ENCODE assay signal across 17 mouse cellular contexts in genomic region chr8:71383860-71384259, GRCm38 (mm10). TPM values are rescaled to one million over a fixed set of nuclear protein-coding genes. Genes with fewer than 3 reads are reported as not detected.
DNase-seq lines count a peak whose midpoint lies in the region; ATAC-seq and TF ChIP-seq lines count a peak whose summit lies in the region.
"Had no signal": no experiment of that assay in that cellular context is flagged by ENCODE, and none has a peak within 500 bp of the region (broad histone marks: within the 10 kb centered on the region; RNA-seq: fewer than 3 reads in every experiment).

No protein-coding gene starts in this region.

- TF ChIP-seq EP300 in heart, adult 2 months (IDR thresholded peaks at IDR 0.05; ENCODE audit: insufficient read depth, low read depth, low read length) = no peak

- 55% methylated on average over 3 of the region's 3 CpGs for WGBS in heart, adult 2 months
- 36% methylated on average over 3 of the region's 3 CpGs for WGBS in midbrain, embryonic 10.5 days
- 49% methylated on average over 3 of the region's 3 CpGs for WGBS in midbrain, postnatal 0 days
- whole genome bisulfite sequencing in liver, embryonic 11.5 days = 60% methylated on average over 3 of the region's 3 CpGs
- WGBS in stomach, embryonic 15.5 days = 46% methylated on average over 3 of the region's 3 CpGs

- DNase-seq in heart, adult 2 months = no peak
- no peak for DNase-seq in heart, postnatal 14 days
- no peak for DNase-seq in midbrain, embryonic 10.5 days (ENCODE audit: low spot score)
- DNase-seq in midbrain, postnatal 0 days (ENCODE audit: low spot score) = no peak
- DNase-seq in liver, embryonic 11.5 days (ENCODE audit: low spot score) = no peak
- no peak for DNase-seq in ovary, adult 18-20 months (ENCODE audit: low spot score)
- DNase-seq in cerebellum, adult 8-10 months = no peak
- DNase-seq: adrenal gland, adult 8-10 months; B cell, adult 2 months; gastrocnemius, postnatal 36 days; heart, postnatal 4 days; layer of hippocampus, adult 9-11 months had no signal

- H3K27me3 ChIP-seq in heart, adult 2 months (ENCODE audit: control insufficient read depth, insufficient read depth, low read length) = no peaks in the 10 kb centered on the region
- no peaks in the 10 kb centered on the region for H3K27me3 ChIP-seq in midbrain, embryonic 10.5 days (ENCODE audit: low read depth, poor library complexity, severe bottlenecking)
- H3K27me3 ChIP-seq in midbrain, postnatal 0 days (ENCODE audit: insufficient read depth, low read length) = no peaks in the 10 kb centered on the region
- peaks cover 26% of the 10 kb centered on the region for H3K27me3 ChIP-seq in liver, embryonic 11.5 days (replicated peaks; ENCODE audit: control insufficient read depth, insufficient read depth, low read length)
- H3K27me3 ChIP-seq in stomach, embryonic 15.5 days (replicated peaks) = no peaks in the 10 kb centered on the region
- H3K27me3 ChIP-seq: limb, embryonic 13.5 days; neural tube, embryonic 13.5 days had no signal

- no peak overlapping the region for H3K9ac ChIP-seq in heart, adult 2 months (ENCODE audit: low read depth, low read length)
- no peak overlapping the region for H3K9ac ChIP-seq in midbrain, postnatal 0 days (replicated peaks; ENCODE audit: low read length, poor library complexity, severe bottlenecking)
- H3K9ac ChIP-seq in liver, embryonic 11.5 days (ENCODE audit: low read depth, low read length) = no peak overlapping the region
- H3K9ac ChIP-seq in stomach, embryonic 15.5 days = no peak overlapping the region
- H3K9ac ChIP-seq: forebrain, embryonic 13.5 days; limb, embryonic 13.5 days; neural tube, embryonic 13.5 days had no signal

- peak; percentile 32; the same call in 1 of the 2 replicates for TF ChIP-seq POLR2A in heart, adult 2 months (IDR thresholded peaks at IDR 0.05; ENCODE audit: insufficient read depth, low read depth, low read length)

- TF ChIP-seq CTCF in heart, adult 2 months (IDR thresholded peaks at IDR 0.05) = no peak
- no peak for TF ChIP-seq CTCF in midbrain, postnatal 0 days (IDR thresholded peaks at IDR 0.05)

- no peak overlapping the region for H3K4me3 ChIP-seq in heart, adult 2 months
- peak overlapping the region; percentile 99 for H3K4me3 ChIP-seq in midbrain, embryonic 10.5 days
- H3K4me3 ChIP-seq in midbrain, postnatal 0 days (ENCODE audit: low read depth, low read length) = no peak overlapping the region
- H3K4me3 ChIP-seq in liver, embryonic 11.5 days (ENCODE audit: low read depth, low read length) = no peak overlapping the region
- no peak overlapping the region for H3K4me3 ChIP-seq in stomach, embryonic 15.5 days (replicated peaks)
- H3K4me3 ChIP-seq: forebrain, embryonic 13.5 days; limb, embryonic 13.5 days; neural tube, embryonic 13.5 days had no signal

- H3K79me2 ChIP-seq in heart, adult 2 months (replicated peaks; ENCODE audit: control insufficient read depth, insufficient read depth, low read length) = peaks cover 4% of the 10 kb centered on the region; the same call in 1 of the 2 replicates

- no peaks in the 10 kb centered on the region for H3K9me3 ChIP-seq in midbrain, embryonic 10.5 days (replicated peaks)
- H3K9me3 ChIP-seq in midbrain, postnatal 0 days (ENCODE audit: low read length) = no peaks in the 10 kb centered on the region
- no peaks in the 10 kb centered on the region for H3K9me3 ChIP-seq in liver, embryonic 11.5 days (ENCODE audit: control insufficient read depth, low read length)
- H3K9me3 ChIP-seq in stomach, embryonic 15.5 days = no peaks in the 10 kb centered on the region
- H3K9me3 ChIP-seq: forebrain, embryonic 13.5 days; limb, embryonic 13.5 days; neural tube, embryonic 13.5 days had no signal

- H3K4me1 ChIP-seq in heart, adult 2 months (ENCODE audit: control insufficient read depth, insufficient read depth, low read length) = peaks cover 7% of the 10 kb centered on the region
- peaks cover 64% of the 10 kb centered on the region for H3K4me1 ChIP-seq in midbrain, embryonic 10.5 days
- H3K4me1 ChIP-seq in midbrain, postnatal 0 days (ENCODE audit: insufficient read depth, low read length) = peaks cover 24% of the 10 kb centered on the region; the same call in 1 of the 2 replicates
- H3K4me1 ChIP-seq in liver, embryonic 11.5 days (replicated peaks; ENCODE audit: control insufficient read depth, insufficient read depth, low read length) = peaks cover 27% of the 10 kb centered on the region
- H3K4me1 ChIP-seq in stomach, embryonic 15.5 days = peaks cover 31% of the 10 kb centered on the region

- ATAC-seq in midbrain, postnatal 0 days (ENCODE audit: low FRiP score) = no peak
- ATAC-seq in liver, embryonic 11.5 days (replicated peaks; ENCODE audit: low FRiP score) = no peak
- no peak for ATAC-seq in stomach, embryonic 15.5 days (ENCODE audit: insufficient read depth, low FRiP score, low read depth)
- ATAC-seq: forebrain, embryonic 13.5 days had no signal

- no peaks in the 10 kb centered on the region for H3K36me3 ChIP-seq in heart, adult 2 months (ENCODE audit: control insufficient read depth, insufficient read depth, low read length)
- peaks cover 4% of the 10 kb centered on the region; the same call in 1 of the 2 replicates for H3K36me3 ChIP-seq in midbrain, embryonic 10.5 days
- no peaks in the 10 kb centered on the region for H3K36me3 ChIP-seq in midbrain, postnatal 0 days (ENCODE audit: insufficient read depth, low read length)
- H3K36me3 ChIP-seq in liver, embryonic 11.5 days (ENCODE audit: control insufficient read depth, insufficient read depth, low read length) = no peaks in the 10 kb centered on the region
- H3K36me3 ChIP-seq in stomach, embryonic 15.5 days = no peaks in the 10 kb centered on the region
- H3K36me3 ChIP-seq: limb, embryonic 13.5 days; neural tube, embryonic 13.5 days had no signal

- H3K4me2 ChIP-seq in midbrain, postnatal 0 days (ENCODE audit: low read depth, low read length, poor library complexity, severe bottlenecking) = no peak overlapping the region
- peak overlapping the region; percentile 10; the same call in 1 of the 2 replicates for H3K4me2 ChIP-seq in liver, embryonic 11.5 days
- 0 out of 2 replicates have a peak overlapping the region, but pooled peaks have one; percentile 8 for H3K4me2 ChIP-seq in stomach, embryonic 15.5 days
- H3K4me2 ChIP-seq: forebrain, embryonic 13.5 days; limb, embryonic 13.5 days; neural tube, embryonic 13.5 days had no signal

- intact Hi-C loops in heart, adult 2 months (cut with DNase I) = loop anchor here (1.0 to 5.0 kb wide), 2 partner anchors 10 to 78 kb away; partner anchors contain the start of genes Abhd8 and Mrpl34
- intact Hi-C loops in heart, postnatal 14 days (cut with DNase I) = loop anchor here (5.0 kb wide), 1 partner anchor 78 kb away; the partner anchor contains the start of genes Abhd8 and Mrpl34

- H3K27ac ChIP-seq in heart, adult 2 months = no peak overlapping the region
- peak overlapping the region; percentile 99 for H3K27ac ChIP-seq in midbrain, embryonic 10.5 days (replicated peaks)
- no peak overlapping the region for H3K27ac ChIP-seq in midbrain, postnatal 0 days (ENCODE audit: low read depth, low read length)
- peak overlapping the region; percentile 84 for H3K27ac ChIP-seq in liver, embryonic 11.5 days (ENCODE audit: low read depth, low read length)
- peak overlapping the region; percentile 96 for H3K27ac ChIP-seq in stomach, embryonic 15.5 days
- H3K27ac ChIP-seq: forebrain, embryonic 13.5 days; limb, embryonic 13.5 days had no signal

RNA-seq across cellular contexts. Expression of gene Nr2f6, which starts 2.1 kb away (rescaled TPM):
- 10 to 100 TPM; 47.6 to 56.7 TPM for total RNA-seq in heart, adult 2 months (2021)
- polyA plus RNA-seq in heart, adult 2 months (2012; rRNA removed) = 53.9 and 63.2 TPM in 2 replicates
- total RNA-seq in heart, postnatal 14 days (2021) = 10 to 100 TPM; 48.5 to 52.3 TPM
- polyA plus RNA-seq in midbrain, embryonic 10.5 days (2016; fragmentation: Nextera tagmentation; extraction: Ambion mirVana) = 74.7 and 110 TPM in 2 replicates
- total RNA-seq in midbrain, postnatal 0 days (2014; rRNA removed) = 95.6 and 106 TPM in 2 replicates
- 31.1 and 32.9 TPM in 2 replicates for polyA plus RNA-seq in midbrain, postnatal 0 days (2015; fragmentation: Nextera tagmentation; extraction: Ambion mirVana)
- 43.7 and 44.6 TPM in 2 replicates for polyA plus RNA-seq in liver, embryonic 11.5 days (2014; fragmentation: Nextera tagmentation; extraction: Ambion mirVana)
- 80.9 and 81.8 TPM in 2 replicates for polyA plus RNA-seq in stomach, embryonic 15.5 days (2015; fragmentation: Nextera tagmentation; extraction: Ambion mirVana)

RNA-seq across cellular contexts. Expression of gene Ushbp1, which starts 11.7 kb away (rescaled TPM):
- 10 to 100 TPM; 22.9 to 23.9 TPM for total RNA-seq in heart, adult 2 months (2021)
- 71.7 and 72.2 TPM in 2 replicates for polyA plus RNA-seq in heart, adult 2 months (2012; rRNA removed)
- 10 to 100 TPM; 40.5 to 45.1 TPM for total RNA-seq in heart, postnatal 14 days (2021)
- 5.0 and 6.3 TPM in 2 replicates for polyA plus RNA-seq in midbrain, embryonic 10.5 days (2016; fragmentation: Nextera tagmentation; extraction: Ambion mirVana)
- 3.0 and 4.4 TPM in 2 replicates for total RNA-seq in midbrain, postnatal 0 days (2014; rRNA removed)
- polyA plus RNA-seq in midbrain, postnatal 0 days (2015; fragmentation: Nextera tagmentation; extraction: Ambion mirVana) = 3.9 and 4.3 TPM in 2 replicates
- polyA plus RNA-seq in liver, embryonic 11.5 days (2014; fragmentation: Nextera tagmentation; extraction: Ambion mirVana) = 6.6 and 6.7 TPM in 2 replicates
- 10.8 and 10.9 TPM in 2 replicates for polyA plus RNA-seq in stomach, embryonic 15.5 days (2015; fragmentation: Nextera tagmentation; extraction: Ambion mirVana)
- total RNA-seq: megakaryocyte-erythroid progenitor cell, adult 5-6 weeks had no signal

RNA-seq across cellular contexts. Expression of gene Ocel1, which starts 12.8 kb away (rescaled TPM):
- 10 to 100 TPM; 12.4 to 15.2 TPM for total RNA-seq in heart, adult 2 months (2021)
- polyA plus RNA-seq in heart, adult 2 months (2012; rRNA removed) = 8.0 and 9.1 TPM in 2 replicates
- 10 to 100 TPM; 10.4 to 10.7 TPM for total RNA-seq in heart, postnatal 14 days (2021)
- 4.9 and 6.1 TPM in 2 replicates for polyA plus RNA-seq in midbrain, embryonic 10.5 days (2016; fragmentation: Nextera tagmentation; extraction: Ambion mirVana)
- 9.4 and 10.5 TPM in 2 replicates for total RNA-seq in midbrain, postnatal 0 days (2014; rRNA removed)
- 5.4 and 5.5 TPM in 2 replicates for polyA plus RNA-seq in midbrain, postnatal 0 days (2015; fragmentation: Nextera tagmentation; extraction: Ambion mirVana)
- polyA plus RNA-seq in liver, embryonic 11.5 days (2014; fragmentation: Nextera tagmentation; extraction: Ambion mirVana) = 5.8 and 6.9 TPM in 2 replicates
- polyA plus RNA-seq in stomach, embryonic 15.5 days (2015; fragmentation: Nextera tagmentation; extraction: Ambion mirVana) = 8.0 TPM in 2 replicates

RNA-seq across cellular contexts. Expression of gene Babam1, which starts 12.8 kb away (rescaled TPM):
- 10 to 100 TPM; 62.8 to 70.2 TPM for total RNA-seq in heart, adult 2 months (2021)
- 88.7 and 91.3 TPM in 2 replicates for polyA plus RNA-seq in heart, adult 2 months (2012; rRNA removed)
- total RNA-seq in heart, postnatal 14 days (2021) = 10 to 100 TPM; 57.0 to 62.9 TPM
- polyA plus RNA-seq in midbrain, embryonic 10.5 days (2016; fragmentation: Nextera tagmentation; extraction: Ambion mirVana) = 112 TPM in 2 replicates
- 78.1 and 124 TPM in 2 replicates for total RNA-seq in midbrain, postnatal 0 days (2014; rRNA removed)
- 90.2 and 98.4 TPM in 2 replicates for polyA plus RNA-seq in midbrain, postnatal 0 days (2015; fragmentation: Nextera tagmentation; extraction: Ambion mirVana)
- polyA plus RNA-seq in liver, embryonic 11.5 days (2014; fragmentation: Nextera tagmentation; extraction: Ambion mirVana) = 102 and 111 TPM in 2 replicates
- 92.2 and 98.2 TPM in 2 replicates for polyA plus RNA-seq in stomach, embryonic 15.5 days (2015; fragmentation: Nextera tagmentation; extraction: Ambion mirVana)

RNA-seq across cellular contexts. Expression of gene Use1, which starts 17.2 kb away (rescaled TPM):
- 100 to 1,000 TPM; 140 to 169 TPM for total RNA-seq in heart, adult 2 months (2021)
- polyA plus RNA-seq in heart, adult 2 months (2012; rRNA removed) = 112 and 120 TPM in 2 replicates
- 100 to 1,000 TPM in 1 of 2 experiments, 10 to 100 TPM in 1; 96.5 to 108 TPM for total RNA-seq in heart, postnatal 14 days (2021)
- 68.5 and 74.3 TPM in 2 replicates for polyA plus RNA-seq in midbrain, embryonic 10.5 days (2016; fragmentation: Nextera tagmentation; extraction: Ambion mirVana)
- total RNA-seq in midbrain, postnatal 0 days (2014; rRNA removed) = 131 and 140 TPM in 2 replicates
- polyA plus RNA-seq in midbrain, postnatal 0 days (2015; fragmentation: Nextera tagmentation; extraction: Ambion mirVana) = 132 and 136 TPM in 2 replicates
- polyA plus RNA-seq in liver, embryonic 11.5 days (2014; fragmentation: Nextera tagmentation; extraction: Ambion mirVana) = 86.9 and 97.8 TPM in 2 replicates
- 87.4 and 88.8 TPM in 2 replicates for polyA plus RNA-seq in stomach, embryonic 15.5 days (2015; fragmentation: Nextera tagmentation; extraction: Ambion mirVana)

Comparison
In these comparisons a context has a peak if more than half of its experiments do, and no peak if none do; other contexts are left out.
1. H3K27ac ChIP-seq: peak in midbrain, embryonic 10.5 days (single experiment), liver, embryonic 11.5 days (single experiment) and stomach, embryonic 15.5 days (single experiment); none in heart, adult 2 months (single experiment) and midbrain, postnatal 0 days (single experiment).